Mouse (Mus musculus): ENCODE data around the gene Asb13.

The Asb13 gene

DNA sequence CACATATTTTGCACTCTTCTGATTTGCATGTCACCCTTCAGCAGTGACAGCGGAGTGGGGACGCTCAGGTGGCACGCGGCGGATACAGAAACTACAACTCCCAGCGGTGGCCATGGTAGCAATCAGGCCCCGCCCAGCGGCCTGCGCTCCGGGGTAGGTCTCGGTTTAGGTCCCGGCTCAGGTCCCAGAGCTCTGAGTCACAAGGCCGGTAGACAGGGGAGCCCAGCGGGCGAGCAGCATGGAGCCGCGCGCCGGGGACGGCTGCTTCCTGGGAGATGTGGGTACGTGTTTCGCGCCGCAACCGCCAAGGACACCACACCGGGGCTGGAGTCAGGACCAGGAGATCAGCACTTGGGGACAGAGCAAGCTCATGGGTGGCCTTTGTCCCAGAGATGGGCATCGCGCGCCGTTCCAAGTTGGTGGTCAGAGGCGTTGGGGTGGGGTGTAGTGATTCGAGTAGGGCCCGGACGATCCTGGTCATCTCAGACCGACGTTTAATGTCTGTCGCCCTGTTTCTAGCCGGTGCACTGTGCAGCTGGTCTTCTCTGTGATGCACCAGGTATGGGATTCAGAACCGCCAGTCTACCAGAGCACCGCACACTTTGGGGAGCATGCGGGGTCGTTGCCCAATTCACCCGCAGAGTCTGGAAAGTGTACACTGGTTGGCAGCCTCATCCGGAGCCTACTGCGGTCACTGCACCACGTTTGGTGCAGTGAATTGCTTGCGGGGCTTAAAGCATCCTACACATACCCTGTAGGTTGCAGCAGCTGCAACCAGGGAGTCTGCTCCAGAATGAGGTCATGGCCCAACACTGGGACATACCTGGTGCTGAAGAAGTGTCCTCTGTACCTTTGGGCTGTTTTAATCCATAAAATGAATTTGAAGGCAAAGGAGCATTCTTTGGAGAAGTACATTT lies at the start of gene Asb13:
Gene Asb13 (plus strand): TSS at position 138 of the 917 bp plus-strand sequence.
- peak; percentile 91 for DNase-seq (ENCODE audit: low read depth, low spot score)

DNA sequence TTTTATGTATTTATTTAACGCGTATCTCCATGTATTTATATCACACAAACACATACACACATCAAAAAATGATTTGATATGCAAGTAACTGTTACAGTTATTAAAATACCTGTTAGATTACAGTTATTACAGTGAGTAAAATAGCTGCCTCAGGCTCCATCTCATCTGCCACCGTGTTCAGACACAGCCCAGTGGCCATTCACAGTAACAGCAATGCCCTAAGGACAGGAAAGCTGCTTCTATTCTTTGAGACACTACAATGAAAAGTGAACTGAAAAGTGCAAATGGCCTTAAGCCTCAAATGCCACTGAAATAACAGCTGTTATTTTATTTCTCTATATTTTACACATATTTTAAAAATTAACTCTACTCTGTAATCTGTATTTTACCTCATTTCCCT lies 43.0 kb upstream of the Asb13 start:
- peak; percentile 17 for DNase-seq (ENCODE audit: low read depth, low spot score)

DNA sequence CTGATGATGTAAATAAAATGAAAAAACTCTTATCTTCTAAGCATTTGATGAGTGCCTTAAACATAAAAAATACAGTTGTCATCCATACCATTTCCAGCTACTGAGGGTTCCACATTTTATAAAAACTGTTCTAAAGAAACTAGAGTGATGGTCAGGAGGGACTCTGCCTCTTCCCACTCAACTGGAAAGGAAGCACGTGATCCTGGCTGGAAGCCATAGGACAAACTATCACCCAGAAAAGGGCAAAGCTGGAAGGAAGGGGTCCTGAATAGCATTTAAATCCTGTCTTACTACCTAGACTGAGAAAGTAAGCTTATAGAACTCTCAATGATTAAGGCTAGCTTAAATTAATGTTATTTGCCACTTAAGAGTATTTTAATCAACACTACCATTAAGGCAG lies 39.5 kb upstream of the Asb13 start:
- DNase-seq (ENCODE audit: low read depth, low spot score): no peak

DNA sequence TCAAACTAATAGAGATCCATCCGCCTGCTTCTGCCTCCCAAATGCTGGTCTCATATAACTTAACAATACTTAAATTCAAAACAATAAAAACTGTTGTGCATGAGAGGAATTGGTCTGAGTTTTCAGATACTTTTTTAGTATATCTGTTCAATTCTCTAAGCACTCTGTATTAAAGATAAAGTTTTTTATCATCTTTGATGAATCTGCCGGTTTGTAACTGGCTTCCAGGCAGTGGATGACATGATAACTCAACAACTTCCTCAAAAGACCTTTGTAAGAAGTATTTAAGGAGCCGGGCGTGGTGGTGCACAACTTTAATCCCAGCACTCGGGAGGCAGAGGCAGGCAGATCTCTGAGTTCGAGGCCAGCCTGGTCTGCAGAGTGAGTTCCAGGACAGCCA lies 37.6 kb upstream of the Asb13 start:
- no peak for DNase-seq (ENCODE audit: low read depth, low spot score)

DNA sequence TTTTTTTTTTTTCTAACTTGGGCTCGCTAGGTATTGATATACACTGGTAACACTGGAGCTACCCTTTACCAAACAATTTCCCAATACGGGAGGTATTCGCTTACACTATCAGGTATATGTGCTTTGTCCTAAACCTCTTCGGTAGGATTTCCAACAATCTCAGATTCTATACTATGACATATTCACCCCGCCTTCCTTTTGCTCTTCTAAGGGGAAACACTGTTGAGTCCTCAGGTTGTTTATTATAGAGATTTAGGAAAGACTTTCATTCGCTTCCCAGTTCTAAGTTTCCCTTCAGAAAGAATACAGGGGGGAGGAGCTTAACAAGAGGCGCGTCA lies 24.1 kb upstream of the Asb13 start:
- no peak for DNase-seq (ENCODE audit: low read depth, low spot score)

DNA sequence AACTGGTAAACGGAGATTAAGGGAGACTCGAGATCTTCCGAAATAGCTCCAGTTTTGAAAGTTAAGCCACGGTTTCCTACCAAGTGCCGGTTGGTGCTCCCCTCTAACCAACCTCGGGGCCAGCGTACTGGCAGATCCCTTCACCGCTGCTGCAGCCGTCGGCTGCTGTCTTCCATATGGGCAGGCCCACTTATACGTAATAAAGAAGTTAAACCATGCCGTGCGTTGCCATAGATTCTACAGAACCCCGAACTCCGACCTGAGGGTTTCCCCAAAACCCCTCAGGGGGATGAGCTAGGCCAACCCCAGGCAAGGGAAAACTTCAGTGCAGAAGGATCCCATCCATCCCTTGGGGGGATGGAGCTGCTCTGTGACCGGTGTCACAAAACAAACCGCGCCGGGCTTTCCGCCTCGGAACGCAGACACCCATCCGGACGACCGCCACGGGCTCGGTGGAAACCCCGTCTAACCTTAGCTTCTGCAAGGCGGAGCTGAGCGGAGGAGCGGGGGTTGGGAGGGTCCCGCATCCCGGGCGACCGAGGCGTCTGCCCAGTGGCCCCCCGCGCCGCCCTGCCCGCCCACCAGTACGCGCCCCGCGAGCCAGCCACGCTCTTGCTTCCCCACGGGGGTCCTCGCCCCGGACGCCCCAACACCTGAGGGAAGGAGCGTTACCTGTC lies 23.6 kb upstream of the Asb13 start:
- peak; percentile 66 for DNase-seq (ENCODE audit: low read depth, low spot score)

DNA sequence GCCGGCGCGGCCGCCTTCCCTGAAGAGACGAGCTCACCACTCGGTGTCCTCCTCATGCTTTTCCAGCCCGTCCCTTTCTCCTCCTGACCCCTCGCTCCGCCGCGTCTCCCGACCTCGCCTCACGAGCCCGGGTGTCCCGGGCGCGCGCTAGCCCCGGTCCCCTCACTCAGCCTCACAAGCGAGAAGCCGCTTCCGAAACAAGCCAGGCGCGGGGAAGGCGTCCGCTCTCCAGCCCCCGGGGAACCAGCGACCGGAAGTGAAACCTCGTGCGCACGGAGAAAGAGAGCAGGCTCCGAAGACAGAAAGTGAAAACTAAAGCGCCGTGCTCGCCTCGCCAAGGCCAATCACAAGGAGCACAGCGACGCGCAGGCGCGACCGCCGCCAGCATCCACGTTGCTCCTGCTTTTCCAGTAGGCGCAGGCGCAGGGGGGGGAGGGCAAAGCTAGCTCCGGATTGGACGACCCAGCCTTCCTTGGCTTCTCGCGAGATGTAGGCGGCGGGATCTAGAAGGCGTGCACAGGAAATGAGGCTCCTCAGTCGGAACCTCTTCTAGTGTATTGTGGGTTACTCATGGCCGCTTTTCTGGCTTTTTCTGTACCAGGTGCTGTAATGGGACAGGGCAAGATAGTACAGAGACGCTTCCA lies 22.9 kb upstream of the Asb13 start, which contains the start of gene Fam208b:
Gene Fam208b (minus strand): TSS at position 314 of the 644 bp plus-strand sequence.
- DNase-seq (ENCODE audit: low read depth, low spot score): peak; percentile 100

DNA sequence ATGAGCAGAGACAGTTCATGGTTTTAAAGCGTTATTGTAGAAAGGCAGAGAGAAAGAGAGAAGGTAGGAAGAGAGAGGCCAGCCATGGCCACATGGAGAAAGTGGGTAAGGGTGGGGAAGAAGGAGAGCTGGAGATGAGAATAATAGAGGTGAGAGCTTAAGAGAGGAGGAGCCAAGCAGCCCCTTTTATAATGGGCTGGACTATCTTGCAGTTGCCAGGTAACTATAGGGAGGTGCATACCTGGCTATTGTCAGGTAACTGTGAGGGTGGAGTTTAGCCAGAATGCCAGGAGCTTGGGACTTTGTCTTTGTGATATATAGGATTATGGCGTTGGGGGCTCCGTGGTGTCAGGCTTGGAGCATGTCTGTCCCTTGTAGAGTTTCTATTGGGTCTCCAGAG lies 6.7 kb upstream of the Asb13 start:
- no peak for DNase-seq (ENCODE audit: low read depth, low spot score)

DNA sequence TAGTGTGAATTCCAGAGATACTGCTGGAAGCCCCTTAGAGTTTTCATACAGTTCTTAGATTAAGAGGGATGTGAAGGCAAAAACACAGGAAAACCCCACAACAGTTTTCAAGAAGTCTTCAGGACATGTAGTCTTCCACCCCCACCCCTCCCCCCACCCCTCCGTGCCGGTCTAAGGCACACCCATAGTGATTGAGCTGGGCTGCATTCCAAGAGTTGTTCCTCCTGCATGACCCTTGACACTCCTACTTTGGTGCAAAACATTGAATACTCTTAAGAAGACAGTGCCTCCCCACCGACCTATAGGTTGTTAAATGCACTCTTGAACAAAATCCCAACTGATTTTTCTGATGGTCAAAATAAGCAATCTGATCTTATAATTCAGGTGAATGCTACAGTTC lies 5.7 kb upstream of the Asb13 start:
- no peak for DNase-seq (ENCODE audit: low read depth, low spot score)

DNA sequence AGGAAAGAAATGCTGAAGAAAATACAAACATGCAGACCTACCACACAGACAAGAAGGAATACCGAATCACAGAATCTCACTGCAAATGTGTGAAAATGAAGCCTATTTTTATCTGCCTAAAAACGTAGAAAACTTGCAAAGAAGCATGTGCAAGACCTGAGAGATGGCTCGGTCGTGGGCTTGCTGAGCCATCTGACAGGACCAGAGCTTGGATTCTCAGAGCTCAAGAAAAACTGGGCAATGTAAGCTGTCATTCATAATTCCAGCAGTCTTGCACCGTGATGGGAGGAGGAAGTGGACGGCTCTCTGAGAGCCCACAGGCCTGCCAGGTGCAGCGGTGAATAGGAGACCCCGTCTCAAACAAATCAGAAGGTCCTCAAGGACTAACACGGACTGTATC lies 1.3 kb upstream of the Asb13 start:
- DNase-seq (ENCODE audit: low read depth, low spot score): no peak

DNA sequence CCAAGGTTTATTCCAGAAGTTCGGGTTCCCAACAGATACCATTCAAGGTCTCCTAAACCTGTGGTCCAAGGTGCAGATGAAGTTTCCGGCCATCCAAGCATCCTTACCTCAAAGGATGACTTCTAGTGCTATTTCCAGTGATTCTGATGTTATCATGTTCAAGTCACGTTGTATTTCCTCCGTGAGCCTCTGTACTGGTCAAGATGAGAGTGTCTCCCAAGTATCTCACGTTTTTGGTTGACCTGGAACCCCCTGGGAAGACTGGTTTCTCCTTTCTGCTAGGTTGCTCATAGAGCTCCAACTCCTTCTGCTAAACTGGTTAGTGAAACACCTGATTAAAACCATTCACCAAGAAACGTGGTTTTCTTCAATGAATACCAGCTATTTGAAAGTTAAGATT lies 701 bp upstream of the Asb13 start:
- no peak for DNase-seq (ENCODE audit: low read depth, low spot score)

DNA sequence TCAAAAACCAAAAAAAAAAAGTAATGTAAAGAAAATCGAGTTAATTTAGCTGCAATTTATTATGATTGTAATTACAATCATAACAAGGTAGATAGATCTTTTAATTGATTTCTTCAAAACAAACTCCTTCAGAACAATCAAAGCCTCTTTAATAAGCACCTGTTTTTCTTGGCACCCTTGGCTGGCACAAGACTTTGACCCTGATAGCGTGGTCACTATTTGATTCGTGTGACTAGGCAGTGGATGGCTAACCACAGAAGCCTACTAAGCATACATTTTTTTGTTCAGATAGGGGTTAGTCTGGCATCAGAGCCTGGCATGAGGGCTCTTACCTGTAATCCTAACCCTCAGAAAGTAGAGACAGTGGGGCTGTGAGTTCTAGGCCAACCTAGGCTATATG lies 1.2 kb downstream of the Asb13 start:
- no peak for DNase-seq (ENCODE audit: low read depth, low spot score)

DNA sequence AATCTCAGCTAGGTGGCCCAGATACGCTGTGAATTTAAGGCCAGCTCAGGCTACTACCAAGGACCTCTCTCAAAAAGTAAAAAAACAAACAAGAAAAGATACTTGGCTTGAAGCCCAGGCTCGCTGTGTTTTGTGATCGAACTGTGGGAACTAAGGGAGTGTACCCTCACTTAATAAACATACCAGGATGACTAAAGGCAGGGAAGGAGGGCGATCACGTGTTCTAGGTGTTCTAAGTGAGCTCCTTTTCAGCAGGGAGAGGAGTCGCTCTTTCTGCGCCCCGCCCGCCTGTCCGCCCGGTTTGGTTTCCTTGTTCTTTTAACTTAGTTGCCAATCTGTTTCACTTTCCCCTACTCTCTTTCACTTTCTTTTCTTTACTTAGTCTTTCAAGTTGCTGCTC lies 3.0 kb downstream of the Asb13 start:
- peak; percentile 86 for DNase-seq (ENCODE audit: low read depth, low spot score)

DNA sequence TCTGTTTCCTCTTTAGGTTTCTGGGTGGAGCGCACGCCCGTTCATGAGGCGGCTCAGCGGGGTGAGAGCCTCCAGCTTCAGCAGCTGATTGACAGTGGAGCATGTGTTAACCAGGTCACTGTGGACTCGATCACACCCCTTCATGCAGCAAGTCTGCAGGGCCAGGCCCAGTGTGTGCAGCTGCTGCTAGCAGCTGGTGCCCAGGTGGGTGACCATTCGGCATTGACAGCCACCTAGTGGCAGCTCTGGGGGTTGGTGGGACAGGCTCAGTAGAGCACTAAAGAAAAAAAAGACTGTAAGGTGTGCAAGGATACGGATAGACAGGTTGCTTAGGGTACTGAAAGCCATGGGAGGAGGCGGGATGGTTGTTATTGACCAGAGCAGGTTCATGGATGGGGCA lies 8.2 kb downstream of the Asb13 start:
- DNase-seq (ENCODE audit: low read depth, low spot score): peak; percentile 59

DNA sequence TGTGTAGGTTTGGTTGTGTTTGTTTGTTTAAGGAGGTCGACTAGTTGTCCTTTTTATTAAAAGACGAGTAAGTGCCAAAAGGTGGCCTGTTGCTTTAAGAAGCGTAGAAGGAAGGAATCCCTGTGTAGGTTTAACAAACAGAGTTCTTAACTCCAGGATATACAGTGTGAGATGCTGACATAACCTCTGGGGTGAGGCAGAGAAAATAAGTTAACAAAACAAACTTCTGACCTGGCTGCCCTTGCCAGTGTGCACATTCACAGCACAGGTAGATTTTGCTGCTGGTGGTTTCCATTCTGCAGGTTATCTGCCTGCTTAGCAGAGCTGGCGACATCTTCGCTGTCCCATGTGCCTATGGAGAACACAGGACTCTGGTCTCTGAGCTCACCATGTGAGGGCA lies 8.7 kb downstream of the Asb13 start:
- no peak for DNase-seq (ENCODE audit: low read depth, low spot score)

DNA sequence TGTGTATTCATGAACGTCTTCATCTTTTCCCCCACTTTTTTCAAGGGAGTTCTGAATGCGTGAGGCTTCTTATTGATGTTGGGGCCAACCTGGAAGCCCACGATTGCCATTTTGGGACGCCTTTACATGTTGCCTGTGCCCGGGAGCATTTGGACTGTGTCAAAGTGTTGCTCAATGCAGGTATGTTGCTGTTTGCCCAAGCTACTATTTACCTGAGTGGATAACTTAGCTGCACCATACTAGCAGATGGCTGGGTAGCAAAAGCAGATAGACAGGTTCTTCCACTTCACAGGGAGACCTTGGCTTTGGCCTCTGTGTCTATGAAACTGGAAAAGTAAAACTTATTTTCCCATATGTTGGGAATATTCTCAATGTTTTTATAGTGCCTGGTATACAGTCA lies 11.0 kb downstream of the Asb13 start:
- DNase-seq (ENCODE audit: low read depth, low spot score): no peak

DNA sequence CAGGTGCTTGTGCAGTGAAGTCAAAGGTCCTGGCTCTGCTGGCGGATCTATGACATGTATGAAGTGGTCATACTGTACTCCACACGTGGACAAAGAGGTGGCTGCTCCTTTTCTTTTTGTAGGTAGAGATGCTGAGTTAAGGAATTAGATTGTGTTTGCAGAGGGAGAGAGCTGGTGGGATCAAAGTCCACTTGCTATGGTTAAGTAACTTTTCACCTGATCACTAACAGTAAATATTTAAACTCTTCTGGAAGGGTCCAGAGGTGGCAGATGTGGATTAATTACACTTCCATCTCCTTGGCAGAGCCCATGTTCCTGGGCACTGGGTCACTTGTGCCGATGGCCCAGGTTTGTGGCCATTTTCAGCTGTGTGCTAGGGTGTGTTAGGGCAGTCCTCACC lies 12.1 kb downstream of the Asb13 start:
- no peak for DNase-seq (ENCODE audit: low read depth, low spot score)

DNA sequence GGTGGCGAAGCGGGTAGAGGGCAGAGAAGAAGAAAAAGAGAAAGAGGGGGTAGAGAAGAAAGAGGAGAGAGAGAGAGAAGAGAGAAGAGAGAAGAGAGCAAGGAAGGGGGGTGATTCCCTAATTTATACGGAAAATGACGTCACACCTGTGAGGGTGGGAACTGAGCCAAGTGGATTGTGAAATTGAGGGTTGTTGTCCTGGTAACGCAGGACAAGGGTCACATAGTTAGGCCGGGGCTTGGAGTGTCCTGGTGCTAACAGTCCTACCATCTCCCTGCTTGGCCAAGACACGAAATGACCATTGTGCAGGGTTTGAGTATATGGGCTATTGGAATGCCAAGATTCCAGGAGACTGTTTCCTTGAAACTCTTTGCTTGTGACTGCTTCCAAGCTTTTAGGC lies 12.7 kb downstream of the Asb13 start:
- no peak for DNase-seq (ENCODE audit: low read depth, low spot score)

DNA sequence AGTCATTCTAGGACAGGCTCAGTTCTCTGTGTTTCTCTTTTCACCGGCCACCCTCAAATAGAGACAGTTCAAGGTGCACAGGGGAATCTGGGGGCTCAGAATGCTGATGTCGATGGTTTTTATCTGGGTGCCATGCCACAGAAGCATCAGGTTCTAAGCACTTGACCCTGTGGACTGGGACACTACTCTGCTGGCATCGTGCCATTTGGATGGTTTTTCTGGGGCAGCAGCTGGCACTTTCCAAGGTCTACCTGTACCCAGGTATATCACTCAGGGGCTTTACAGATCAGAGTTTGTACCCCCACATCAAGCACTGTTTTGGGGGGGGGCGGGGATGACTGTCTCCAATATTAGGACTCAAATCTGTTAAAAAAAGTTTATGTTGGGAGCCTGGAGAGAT lies 16.7 kb downstream of the Asb13 start:
- DNase-seq (ENCODE audit: low read depth, low spot score): no peak

DNA sequence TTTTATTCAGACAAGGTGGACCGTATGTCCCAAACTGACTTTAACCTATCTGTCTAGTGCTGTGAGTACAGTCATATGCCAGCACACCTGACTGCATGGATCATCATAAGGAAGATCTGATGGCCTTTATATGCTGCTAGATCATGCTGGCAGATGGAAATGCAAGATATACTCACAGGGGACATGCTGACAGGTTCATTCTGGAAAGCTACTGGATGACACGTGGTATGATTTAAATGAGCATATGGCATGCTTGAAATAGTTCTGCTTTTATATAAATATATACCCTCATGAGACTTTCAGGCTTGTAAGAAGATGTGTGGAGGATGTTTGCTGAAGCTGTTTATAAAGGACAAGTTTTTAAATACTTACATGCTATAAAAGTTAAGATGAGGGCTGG lies 20.6 kb downstream of the Asb13 start:
- DNase-seq (ENCODE audit: low read depth, low spot score): no peak

DNA sequence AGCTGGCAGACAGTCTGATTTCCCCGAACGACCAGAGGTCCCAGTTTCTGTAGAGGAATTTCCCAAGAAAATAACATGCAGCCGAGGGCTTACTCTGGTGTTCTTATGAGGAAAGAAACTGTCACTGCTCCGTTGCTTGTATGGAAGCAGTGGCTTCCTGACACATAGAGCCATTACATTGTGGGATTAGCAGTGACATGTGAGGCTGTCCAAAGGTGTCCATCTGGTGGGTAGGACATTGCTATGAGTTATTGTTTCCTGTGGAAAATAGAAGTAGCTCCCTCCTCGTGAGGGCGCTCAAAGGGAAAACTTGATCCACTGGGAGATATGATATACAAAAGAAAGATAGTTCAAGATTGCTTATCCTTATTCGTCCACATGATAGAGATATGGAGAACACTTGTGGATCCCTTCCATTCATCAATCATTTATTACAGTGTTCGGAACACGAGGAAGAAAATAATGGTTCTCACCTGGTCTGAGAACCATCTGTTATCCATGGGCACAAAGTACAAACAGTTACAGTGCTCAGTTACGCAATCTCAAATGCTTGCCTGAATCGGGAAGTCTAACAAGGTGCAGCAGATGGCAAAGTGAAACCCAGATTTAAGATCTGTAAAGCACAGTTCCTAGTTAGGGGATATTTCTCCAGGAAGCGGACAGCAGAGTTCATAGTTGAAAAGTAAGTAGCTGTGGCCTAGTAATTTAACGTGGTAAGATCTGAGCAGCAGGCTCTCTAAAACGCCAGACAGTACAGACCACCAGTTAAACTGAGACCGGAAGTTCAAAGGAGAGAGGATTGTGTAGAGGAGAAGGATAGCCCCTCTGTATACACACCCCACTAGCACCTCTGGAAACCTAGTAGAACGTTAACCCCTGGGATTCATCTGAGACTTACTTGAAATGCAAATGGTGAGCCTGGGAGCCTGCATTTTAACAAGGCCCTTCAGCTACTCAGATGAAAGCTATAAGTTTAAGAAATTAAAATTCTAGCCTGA lies 25.6 kb downstream of the Asb13 start:
- DNase-seq (ENCODE audit: low read depth, low spot score): no peak

Data from CD4-positive, CD25-positive, alpha-beta regulatory T cell, adult 2 months (primary cell).